Mouse (Mus musculus) adrenal gland, adult 10 weeks (tissue): ENCODE measurements around the gene Arpc1b. TPM values are rescaled to one million over a fixed set of nuclear protein-coding genes. Genes with fewer than 3 reads are reported as not detected.

Experiments used
- polyA plus RNA-seq: library from polyadenylated mRNA; stranded (reverse); fragments of 350-450 nt; fragmentation: Illumina TruSeq; extraction: RNeasy Lipid Tissue Mini Kit (QIAGEN cat#74804); gene quantifications from one replicate; pipeline ENCODE4 v1.2.3, GENCODE M21; 2014; ENCODE audit warnings: low read depth, low replicate concordance

Gene Arpc1b
- polyA plus RNA-seq = 37.3 TPM

DNA sequence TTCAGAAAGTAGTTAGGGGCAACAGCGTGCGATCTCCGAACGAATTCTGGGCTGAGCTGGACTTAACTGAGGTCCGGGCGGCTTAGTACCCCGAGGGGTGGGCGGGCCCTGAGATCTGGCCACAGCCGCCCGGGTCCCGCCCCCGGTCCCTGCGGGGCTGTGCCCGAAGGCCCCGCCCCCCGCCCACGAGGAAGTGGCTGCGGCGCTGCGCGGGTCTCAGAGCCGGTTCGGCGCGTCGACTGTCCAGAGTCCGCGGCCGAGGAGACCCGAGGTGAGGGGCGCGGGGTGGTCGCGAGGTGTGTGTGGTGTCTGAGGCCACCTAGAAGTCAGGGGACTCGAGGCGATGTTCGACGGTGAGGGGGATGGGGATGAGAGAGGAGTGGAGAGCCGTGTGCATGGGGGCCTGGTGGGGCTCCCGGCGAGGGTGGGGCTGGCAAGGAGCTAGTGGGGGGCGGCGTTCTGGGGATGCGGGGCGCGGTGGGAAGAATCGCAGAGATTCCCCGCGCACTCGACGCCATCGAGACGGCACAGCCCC lies at the start of gene Arpc1b:
Gene Arpc1b, plus strand, starts transcription at position 145 of the 535 bp plus-strand sequence.

GRCm38 (mm10) chr5:145083632-145084451 lies 30.2 kb upstream of the Arpc1b start, which contains the start of the genes Arpc1a and Kpna7:
TSS of gene Arpc1a (plus strand) at chr5:145083830.
TSS of gene Kpna7 (minus strand) at chr5:145084030.

GRCm38 (mm10) chr5:145139571-145140519 lies 25.8 kb downstream of the Arpc1b start, which contains the start of the genes Pdap1 and Bud31:
TSS of gene Pdap1 (minus strand) at chr5:145140238.
TSS of gene Bud31 (plus strand) at chr5:145140362.

GRCm38 (mm10) chr5:145166536-145167305 lies 52.7 kb downstream of the Arpc1b start, which contains the start of the genes Ptcd1 and Cpsf4:
TSS of gene Ptcd1 (minus strand) at chr5:145167108.
TSS of gene Cpsf4 (plus strand) at chr5:145167213.

Other genes starting within 250 kb of the Arpc1b start
- 9.8 TPM for gene Smurf1, start 148.4 kb upstream of the Arpc1b start, polyA plus RNA-seq
- gene Gm4871, start 81.5 kb upstream of the Arpc1b start, polyA plus RNA-seq = not detected
- gene 1700018F24Rik, start 71.2 kb upstream of the Arpc1b start, polyA plus RNA-seq = not detected
- gene Arpc1a, start 30.4 kb upstream of the Arpc1b start, polyA plus RNA-seq = 26.4 TPM
- gene Kpna7, start 30.2 kb upstream of the Arpc1b start, polyA plus RNA-seq = not detected
- 37.3 TPM for gene Pdap1, start 26.0 kb downstream of the Arpc1b start, polyA plus RNA-seq
- 293 TPM for gene Bud31, start 26.1 kb downstream of the Arpc1b start, polyA plus RNA-seq
- gene Ptcd1, start 52.9 kb downstream of the Arpc1b start, polyA plus RNA-seq = 2.6 TPM
- 1.9 TPM for gene Cpsf4, start 53.0 kb downstream of the Arpc1b start, polyA plus RNA-seq
- gene Atp5j2, start 77.8 kb downstream of the Arpc1b start, polyA plus RNA-seq = 22.8 TPM
- gene Zkscan14, start 87.7 kb downstream of the Arpc1b start, polyA plus RNA-seq = 2.2 TPM
- 7.8 TPM for gene Zkscan5, start 90.3 kb downstream of the Arpc1b start, polyA plus RNA-seq
- gene Zfp655, start 117.5 kb downstream of the Arpc1b start, polyA plus RNA-seq = 149 TPM
- 0.41 TPM for gene Zscan25, start 166.3 kb downstream of the Arpc1b start, polyA plus RNA-seq
- gene Cyp3a57, start 231.1 kb downstream of the Arpc1b start, polyA plus RNA-seq = not detected